Mouse (Mus musculus) forebrain, embryonic 16.5 days (tissue): ENCODE measurements at regions not wholly inside any gene's neighbourhood (a gene's known extent, or its start where the extent isn't known, plus 50 kb on each side); places are given as distances from the start of the nearest gene placed in this dataset.
"Not testable (repeated sequence)": the region's sequence is repeated elsewhere in the genome, so short reads cannot be mapped to it uniquely, and the experiment has no call there.

Experiments used
- ATAC-seq: fragments of 200-750 bp; cut with Nextera tagmentation; 2 replicates; pipeline ENCODE4 v1.8.0; 2017; ENCODE audit warnings: mild to moderate bottlenecking, moderate library complexity
- H3K27ac ChIP-seq: fragments of 300-500 bp; sonication (generic); 2 replicates; pipeline ENCODE4 v1.5.1; 2014; ENCODE audit warnings: low read length, control low read depth
- H3K27me3 ChIP-seq: fragments of 300-500 bp; sonication (generic); replicated peaks from 2 replicates; pipeline ENCODE4 v1.6.1; 2014; ENCODE audit warnings: low read length; ENCODE audit not compliant: control insufficient read depth, insufficient read depth
- H3K36me3 ChIP-seq: fragments of 300-500 bp; sonication (generic); 2 replicates; pipeline ENCODE4 v1.6.1; 2014; ENCODE audit not compliant: control insufficient read depth, insufficient read depth
- H3K4me1 ChIP-seq: fragments of 300-500 bp; sonication (generic); replicated peaks from 2 replicates; pipeline ENCODE4 v1.6.1; 2014; ENCODE audit warnings: low read length; ENCODE audit not compliant: control insufficient read depth, insufficient read depth
- H3K4me2 ChIP-seq: fragments of 300-500 bp; sonication (generic); 2 replicates; pipeline ENCODE4 v1.6.1; 2014; ENCODE audit warnings: mild to moderate bottlenecking, low read length, control low read depth
- H3K4me3 ChIP-seq: fragments of 300-500 bp; sonication (generic); replicated peaks from 2 replicates; pipeline ENCODE4 v1.5.1; 2014; ENCODE audit warnings: mild to moderate bottlenecking, low read length, control low read depth
- H3K9ac ChIP-seq: fragments of 300-500 bp; sonication (generic); replicated peaks from 2 replicates; pipeline ENCODE4 v1.6.1; 2014; ENCODE audit warnings: low read depth, low read length, control low read depth
- H3K9me3 ChIP-seq: fragments of 300-500 bp; sonication (generic); 2 replicates; pipeline ENCODE4 v1.6.1; 2016; ENCODE audit warnings: low read length; ENCODE audit not compliant: control insufficient read depth
- WGBS: fragments of 180-500 bp; shearing (Covaris S2); extraction: QIAGEN DNeasy Blood & Tissue Kit; methylation state at CpG from one replicate; pipeline ENCODE4 v1.1.7; 2014; 5-methylcytosine and 5-hydroxymethylcytosine counted together

DNA sequence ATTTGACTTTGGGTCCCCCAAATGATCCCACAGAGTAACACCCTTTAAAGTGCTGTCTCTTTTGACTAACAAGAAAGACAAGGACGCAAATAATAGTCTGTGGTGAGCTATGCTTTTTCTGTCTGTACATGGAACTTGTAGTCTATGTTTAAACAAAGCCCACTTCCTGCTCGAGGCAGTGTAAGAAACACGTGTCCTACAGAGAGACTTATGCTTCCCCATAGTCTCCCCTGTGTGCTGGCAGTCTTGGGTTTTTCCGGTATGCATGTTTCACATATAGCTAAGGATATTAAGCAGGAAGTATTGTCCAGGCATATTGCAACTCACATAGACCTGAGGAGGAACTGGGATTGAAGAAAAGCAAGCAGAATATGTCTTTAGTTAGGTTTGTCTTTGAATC is 586.3 kb upstream of the Olfr1507 start:
- not testable (repeated sequence) for H3K27ac ChIP-seq, H3K4me1 ChIP-seq, H3K27me3 ChIP-seq, H3K4me3 ChIP-seq, H3K9me3 ChIP-seq, H3K4me2 ChIP-seq, ATAC-seq, H3K36me3 ChIP-seq, H3K9ac ChIP-seq
- 83% methylated on average over 4 of the region's 4 CpGs for WGBS

- no CpG with 5 or more reads among the region's 2 CpGs for WGBS
- H3K4me2 ChIP-seq, H3K27ac ChIP-seq, H3K9ac ChIP-seq, H3K9me3 ChIP-seq, H3K4me1 ChIP-seq, ATAC-seq, H3K27me3 ChIP-seq, H3K36me3 ChIP-seq, H3K4me3 ChIP-seq: not testable (repeated sequence)
These were observed 585.6 kb upstream of the Olfr1507 start for GRCm38 (mm10) chr14:53081024-53081711.

DNA sequence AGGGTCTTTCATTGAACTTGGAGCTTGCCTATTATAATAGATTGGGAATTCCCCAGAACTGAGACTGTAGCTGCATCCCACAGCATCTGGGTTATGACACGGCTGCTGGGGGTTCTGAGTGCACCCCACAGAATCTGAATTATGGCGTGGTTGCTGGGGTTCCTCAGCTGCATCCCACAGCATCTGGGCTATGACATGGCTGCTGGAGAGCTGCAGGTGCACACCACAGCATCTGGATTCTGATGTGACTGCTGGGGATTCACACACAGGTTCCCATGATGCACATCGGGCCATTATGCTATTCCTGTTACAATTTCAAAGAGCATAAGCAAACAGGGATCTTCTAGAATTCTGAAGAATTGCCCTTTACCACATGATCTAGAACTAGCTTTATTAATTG is 585.0 kb upstream of the Olfr1507 start:
- H3K9ac ChIP-seq, H3K9me3 ChIP-seq, H3K4me2 ChIP-seq, H3K27ac ChIP-seq, H3K27me3 ChIP-seq, ATAC-seq, H3K4me3 ChIP-seq, H3K4me1 ChIP-seq, H3K36me3 ChIP-seq: not testable (repeated sequence)
- WGBS, result 85% methylated on average over 3 of the region's 3 CpGs

GRCm38 (mm10) chr14:53075937-53076336 is 580.4 kb upstream of the Olfr1507 start:
- H3K4me2 ChIP-seq, H3K4me1 ChIP-seq, H3K27ac ChIP-seq, H3K9me3 ChIP-seq, H3K27me3 ChIP-seq, H3K9ac ChIP-seq, ATAC-seq, H3K4me3 ChIP-seq, H3K36me3 ChIP-seq: not testable (repeated sequence)
- 93% methylated on average over 2 of the region's 2 CpGs for WGBS

DNA sequence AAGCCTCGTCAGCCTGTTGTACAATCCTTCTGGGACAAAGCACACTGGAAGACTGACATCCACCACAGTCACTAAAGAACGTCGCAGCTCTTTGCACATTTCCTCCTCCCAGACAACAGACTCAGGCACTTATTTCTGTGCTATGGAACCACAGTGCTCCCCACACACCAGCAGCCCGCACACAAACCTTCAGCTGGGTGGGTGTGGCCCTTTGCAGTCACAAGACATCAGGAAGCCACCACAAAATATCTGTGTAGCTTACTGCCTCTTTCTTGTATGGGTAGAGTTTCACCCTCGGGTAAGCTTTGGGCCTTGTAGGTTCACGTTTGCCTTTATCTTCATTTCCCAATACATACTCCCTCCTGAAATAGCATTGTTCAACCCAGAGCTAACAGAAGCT is 577.6 kb upstream of the Olfr1507 start:
- not testable (repeated sequence) for H3K9ac ChIP-seq, H3K4me2 ChIP-seq, H3K9me3 ChIP-seq, H3K4me1 ChIP-seq, H3K4me3 ChIP-seq, H3K27me3 ChIP-seq, ATAC-seq, H3K36me3 ChIP-seq, H3K27ac ChIP-seq
- WGBS, result 75% methylated on average over 6 of the region's 6 CpGs

DNA sequence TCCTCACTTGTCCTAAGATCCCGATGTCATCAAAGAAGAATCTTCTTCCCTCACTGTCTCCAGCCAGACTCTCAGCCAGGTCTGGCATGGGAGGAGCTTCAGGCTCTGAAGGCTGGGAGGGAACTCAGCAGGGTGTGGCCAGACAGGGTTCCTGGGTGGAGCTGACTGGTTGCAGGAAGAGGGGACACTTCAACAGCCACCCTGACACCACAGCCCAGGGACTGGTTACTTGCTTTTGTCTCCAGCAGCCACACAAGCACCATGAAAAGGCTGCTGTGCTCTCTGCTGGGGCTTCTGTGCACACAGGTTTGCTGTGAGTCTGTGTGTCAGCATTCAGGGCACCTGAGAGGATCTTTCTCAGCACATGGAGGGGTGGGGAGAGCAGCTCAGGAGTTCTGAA is 577.0 kb upstream of the Olfr1507 start:
- no CpG with 5 or more reads among the region's 1 CpGs for WGBS
- H3K4me2 ChIP-seq, ATAC-seq, H3K4me1 ChIP-seq, H3K9ac ChIP-seq, H3K4me3 ChIP-seq, H3K36me3 ChIP-seq, H3K27ac ChIP-seq, H3K9me3 ChIP-seq, H3K27me3 ChIP-seq: not testable (repeated sequence)

- H3K9me3 ChIP-seq, H3K27ac ChIP-seq, H3K4me1 ChIP-seq, H3K36me3 ChIP-seq, H3K4me3 ChIP-seq, H3K9ac ChIP-seq, ATAC-seq, H3K27me3 ChIP-seq, H3K4me2 ChIP-seq: not testable (repeated sequence)
- WGBS, result 72% methylated on average over 1 of the region's 3 CpGs
These were observed 558.9 kb upstream of the Olfr1507 start for GRCm38 (mm10) chr14:53054439-53054838.

- 75% methylated on average over 2 of the region's 3 CpGs for WGBS
- H3K4me1 ChIP-seq, H3K9me3 ChIP-seq, H3K4me3 ChIP-seq, H3K9ac ChIP-seq, H3K4me2 ChIP-seq, H3K27ac ChIP-seq, ATAC-seq, H3K36me3 ChIP-seq, H3K27me3 ChIP-seq: not testable (repeated sequence)
These were observed 558.0 kb upstream of the Olfr1507 start for GRCm38 (mm10) chr14:53053465-53054123.

- WGBS, result 100% methylated on average over 3 of the region's 3 CpGs
- not testable (repeated sequence) for H3K4me2 ChIP-seq, H3K9me3 ChIP-seq, H3K9ac ChIP-seq, H3K27ac ChIP-seq, H3K36me3 ChIP-seq, H3K4me1 ChIP-seq, H3K27me3 ChIP-seq, H3K4me3 ChIP-seq, ATAC-seq
These were observed 552.1 kb upstream of the Olfr1507 start for GRCm38 (mm10) chr14:53047683-53048082.

- not testable (repeated sequence) for H3K27ac ChIP-seq, H3K9me3 ChIP-seq, H3K4me3 ChIP-seq, H3K4me2 ChIP-seq, ATAC-seq, H3K9ac ChIP-seq, H3K4me1 ChIP-seq, H3K27me3 ChIP-seq, H3K36me3 ChIP-seq
- WGBS, result 93% methylated on average over 1 of the region's 1 CpGs
These were observed 551.4 kb upstream of the Olfr1507 start for GRCm38 (mm10) chr14:53046975-53047374.
